Mouse (Mus musculus) lung, embryonic 14.5 days (tissue): ENCODE measurements at regions not wholly inside any gene's neighbourhood (a gene's known extent, or its start where the extent isn't known, plus 50 kb on each side); places are given as distances from the start of the nearest gene placed in this dataset.

Experiments
- ATAC-seq: fragments of 200-750 bp; cut with Nextera tagmentation; 2 replicates; pipeline ENCODE4 v1.8.0; 2017; ENCODE audit warnings: mild to moderate bottlenecking, moderate TSS enrichment, moderate library complexity; ENCODE audit not compliant: insufficient read depth
- DNase-seq: peaks from one replicate; pipeline ENCODE4 v3.0.0-alpha.2; 2015
- H3K27ac ChIP-seq: fragments of 300-500 bp; sonication (generic); 2 replicates; pipeline ENCODE4 v1.5.1; 2014; ENCODE audit warnings: low read depth, mild to moderate bottlenecking, moderate library complexity
- H3K27me3 ChIP-seq: fragments of 300-500 bp; sonication (generic); 2 replicates; pipeline ENCODE4 v1.6.1; 2014; ENCODE audit warnings: low read length, control low read depth; ENCODE audit not compliant: insufficient read depth
- H3K36me3 ChIP-seq: fragments of 300-500 bp; sonication (generic); 2 replicates; pipeline ENCODE4 v1.6.1; 2014; ENCODE audit warnings: control low read depth; ENCODE audit not compliant: insufficient read depth
- H3K4me1 ChIP-seq: fragments of 300-500 bp; sonication (generic); 2 replicates; pipeline ENCODE4 v1.6.1; 2014; ENCODE audit warnings: antibody characterized with exemption, control low read depth; ENCODE audit not compliant: insufficient read depth
- H3K4me2 ChIP-seq: fragments of 300-500 bp; sonication (generic); 2 replicates; pipeline ENCODE4 v1.6.1; 2014; ENCODE audit warnings: mild to moderate bottlenecking
- H3K4me3 ChIP-seq: fragments of 300-500 bp; sonication (generic); 2 replicates; pipeline ENCODE4 v1.5.1; 2014; ENCODE audit warnings: low read depth, low read length
- H3K9ac ChIP-seq: fragments of 300-500 bp; sonication (generic); 2 replicates; pipeline ENCODE4 v1.6.1; 2014
- H3K9me3 ChIP-seq: fragments of 300-500 bp; sonication (generic); 2 replicates; pipeline ENCODE4 v1.6.1; 2016; ENCODE audit warnings: low read depth, low read length, control low read depth
- CTCF ChIP-seq: IDR thresholded peaks from 2 replicates; pipeline ENCODE4 v1.5.1; 2016; ENCODE audit warnings: antibody characterized with exemption, low read depth
- WGBS: fragments of 180-500 bp; shearing (Covaris S2); extraction: QIAGEN DNeasy Blood & Tissue Kit; methylation state at CpG from one replicate; pipeline ENCODE4 v1.1.7; 2014; 5-methylcytosine and 5-hydroxymethylcytosine counted together

DNA sequence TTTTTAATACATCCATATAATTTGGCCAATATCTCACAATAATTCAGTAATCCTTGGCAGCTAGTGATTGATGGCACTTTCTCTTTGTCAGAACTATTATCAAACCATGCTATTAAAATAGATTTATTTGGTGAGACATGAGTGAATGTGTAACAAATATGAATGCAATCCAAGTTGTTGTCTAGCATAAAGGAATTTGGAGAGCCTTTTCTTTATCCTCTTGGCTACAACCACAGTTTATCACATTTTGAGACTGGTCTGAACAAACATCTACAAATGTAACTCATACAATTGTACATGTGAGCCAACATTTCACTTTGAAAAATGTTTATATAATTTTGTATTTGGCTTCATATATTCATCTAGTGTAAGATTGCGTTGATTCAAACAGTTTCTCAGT, 676.5 kb downstream of the Pcdh7 start:
- H3K9me3 ChIP-seq, result no peaks in the 10 kb centered on the region
- peak; percentile 73 for DNase-seq
- H3K4me3 ChIP-seq, result no peak overlapping the region
- 52% methylated on average over 1 of the region's 1 CpGs for WGBS
- no peak for TF ChIP-seq CTCF
- no peaks in the 10 kb centered on the region for H3K27me3 ChIP-seq
- no peaks in the 10 kb centered on the region for H3K4me1 ChIP-seq
- H3K4me2 ChIP-seq, result no peak overlapping the region
- no peak overlapping the region for H3K9ac ChIP-seq
- H3K36me3 ChIP-seq, result no peaks in the 10 kb centered on the region
- peak; percentile 77 for ATAC-seq
- H3K27ac ChIP-seq, result no peak overlapping the region

DNA sequence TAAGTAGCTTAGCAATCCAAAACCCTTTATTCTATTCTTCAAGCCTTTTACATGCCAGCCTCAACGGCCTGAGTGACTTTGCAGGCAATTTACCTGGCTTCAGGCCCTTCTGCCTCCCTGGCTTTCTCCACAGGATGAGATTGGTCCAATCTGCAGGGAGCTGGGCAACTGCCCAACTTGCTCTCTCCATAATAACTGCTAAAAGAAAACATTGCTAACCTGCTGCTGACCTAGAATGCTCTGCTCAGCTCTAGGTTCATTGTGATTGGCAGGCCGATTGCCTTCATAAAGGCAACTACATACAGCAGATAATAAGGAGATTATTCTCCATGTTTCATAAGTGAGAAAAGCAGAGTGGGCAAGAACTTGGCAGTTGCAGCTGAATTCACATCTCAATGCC, 710.5 kb downstream of the Pcdh7 start:
- TF ChIP-seq CTCF, result no peak
- no peaks in the 10 kb centered on the region for H3K27me3 ChIP-seq
- H3K9ac ChIP-seq, result no peak overlapping the region
- WGBS, result 65% methylated on average over 2 of the region's 2 CpGs
- no peaks in the 10 kb centered on the region for H3K36me3 ChIP-seq
- H3K9me3 ChIP-seq, result no peaks in the 10 kb centered on the region
- H3K27ac ChIP-seq, result no peak overlapping the region
- H3K4me2 ChIP-seq, result no peak overlapping the region
- DNase-seq (peak; percentile 1), ATAC-seq (no peak)
- no peak overlapping the region for H3K4me3 ChIP-seq
- H3K4me1 ChIP-seq, result no peaks in the 10 kb centered on the region

DNA sequence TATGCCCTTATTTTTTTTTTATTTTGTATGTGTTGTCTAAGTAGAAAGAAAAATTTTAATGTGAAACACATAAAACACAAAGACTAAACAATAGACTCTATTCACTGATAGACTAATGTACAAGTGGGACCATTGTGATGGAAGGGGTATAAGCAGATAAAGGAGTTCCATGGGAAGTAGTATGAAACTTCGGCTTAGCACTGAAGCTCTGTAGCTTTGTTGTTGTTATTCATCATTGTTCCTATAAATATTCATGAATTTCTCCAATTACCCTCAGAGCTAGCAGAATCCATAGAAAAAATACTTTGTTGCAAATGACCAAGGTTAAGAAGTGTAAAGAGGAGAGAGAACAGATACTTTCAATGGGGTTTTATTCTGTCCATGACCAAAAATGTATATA, 718.7 kb downstream of the Pcdh7 start:
- no peaks in the 10 kb centered on the region for H3K36me3 ChIP-seq
- 70% methylated on average over 1 of the region's 1 CpGs for WGBS
- H3K9ac ChIP-seq, result no peak overlapping the region
- DNase-seq (no peak), ATAC-seq (no peak)
- no peak for TF ChIP-seq CTCF
- H3K27me3 ChIP-seq, result no peaks in the 10 kb centered on the region
- H3K4me1 ChIP-seq, result no peaks in the 10 kb centered on the region
- H3K4me3 ChIP-seq, result no peak overlapping the region
- no peaks in the 10 kb centered on the region for H3K9me3 ChIP-seq
- no peak overlapping the region for H3K27ac ChIP-seq
- no peak overlapping the region for H3K4me2 ChIP-seq
